Mouse (Mus musculus): Measurements from ENCODE around the gene Gm45837. TPM values are rescaled to one million over a fixed set of nuclear protein-coding genes. Genes with fewer than 3 reads are reported as not detected.

The Gm45837 gene
- polyA plus RNA-seq, 1 experiment from 2014 or later: not detected

- H3K36me3 ChIP-seq (ENCODE audit: control insufficient read depth, insufficient read depth, low read length): no peaks in the 10 kb centered on the region
- no peak for ATAC-seq (ENCODE audit: low FRiP score, low TSS enrichment)
- no peak overlapping the region for H3K4me3 ChIP-seq (replicated peaks; ENCODE audit: low read depth, low read length)
- no peak for DNase-seq
- no peaks in the 10 kb centered on the region for H3K9me3 ChIP-seq (ENCODE audit: control insufficient read depth, low read length)
- H3K9ac ChIP-seq (replicated peaks; ENCODE audit: low read length): no peak overlapping the region
- H3K4me1 ChIP-seq (ENCODE audit: control insufficient read depth, insufficient read depth, low read length): no peaks in the 10 kb centered on the region
- H3K27me3 ChIP-seq (ENCODE audit: control insufficient read depth, insufficient read depth, low read length): no peaks in the 10 kb centered on the region
- 78% methylated on average over 4 of the region's 4 CpGs for WGBS
- H3K4me2 ChIP-seq (ENCODE audit: low read length): no peak overlapping the region
- H3K27ac ChIP-seq (replicated peaks; ENCODE audit: low read depth, low read length): no peak overlapping the region
Observed at GRCm38 (mm10) chr7:101479841-101480240, 69.2 kb downstream of the Gm45837 start.

- H3K36me3 ChIP-seq (ENCODE audit: control insufficient read depth, insufficient read depth, low read length): no peaks in the 10 kb centered on the region
- H3K9me3 ChIP-seq (ENCODE audit: control insufficient read depth, low read length): no peaks in the 10 kb centered on the region
- H3K27me3 ChIP-seq (ENCODE audit: control insufficient read depth, insufficient read depth, low read length): no peaks in the 10 kb centered on the region
- no peak for DNase-seq
- H3K9ac ChIP-seq (replicated peaks; ENCODE audit: low read length): no peak overlapping the region
- no peak overlapping the region for H3K4me2 ChIP-seq (ENCODE audit: low read length)
- 43% methylated on average over 6 of the region's 6 CpGs for WGBS
- no peaks in the 10 kb centered on the region for H3K4me1 ChIP-seq (ENCODE audit: control insufficient read depth, insufficient read depth, low read length)
- H3K4me3 ChIP-seq (replicated peaks; ENCODE audit: low read depth, low read length): no peak overlapping the region
- H3K27ac ChIP-seq (replicated peaks; ENCODE audit: low read depth, low read length): no peak overlapping the region
- no peak for ATAC-seq (ENCODE audit: low FRiP score, low TSS enrichment)
Observed at GRCm38 (mm10) chr7:101480671-101481070, 70.0 kb downstream of the Gm45837 start.

GRCm38 (mm10) chr7:101481872-101482498 lies 71.3 kb downstream of the Gm45837 start:
- no peak overlapping the region for H3K9ac ChIP-seq (replicated peaks; ENCODE audit: low read length)
- no peaks in the 10 kb centered on the region for H3K4me1 ChIP-seq (ENCODE audit: control insufficient read depth, insufficient read depth, low read length)
- no peaks in the 10 kb centered on the region for H3K27me3 ChIP-seq (ENCODE audit: control insufficient read depth, insufficient read depth, low read length)
- no peak overlapping the region for H3K4me3 ChIP-seq (replicated peaks; ENCODE audit: low read depth, low read length)
- H3K4me2 ChIP-seq (ENCODE audit: low read length): no peak overlapping the region
- no peak overlapping the region for H3K27ac ChIP-seq (replicated peaks; ENCODE audit: low read depth, low read length)
- no peak for DNase-seq
- H3K36me3 ChIP-seq (ENCODE audit: control insufficient read depth, insufficient read depth, low read length): no peaks in the 10 kb centered on the region
- no peaks in the 10 kb centered on the region for H3K9me3 ChIP-seq (ENCODE audit: control insufficient read depth, low read length)
- ATAC-seq (ENCODE audit: low FRiP score, low TSS enrichment): no peak
- 74% methylated on average over 8 of the region's 8 CpGs for WGBS

- ATAC-seq (ENCODE audit: low FRiP score, low TSS enrichment): peak; percentile 40; the same call in 1 of the 2 replicates
- peak; percentile 34 for DNase-seq
Observed at GRCm38 (mm10) chr7:101482499-101483081, 71.9 kb downstream of the Gm45837 start.

GRCm38 (mm10) chr7:101483498-101484115 lies 72.9 kb downstream of the Gm45837 start:
- 79% methylated on average over 9 of the region's 9 CpGs for WGBS
- no peak overlapping the region for H3K27ac ChIP-seq (replicated peaks; ENCODE audit: low read depth, low read length)
- no peak overlapping the region for H3K4me3 ChIP-seq (replicated peaks; ENCODE audit: low read depth, low read length)
- H3K36me3 ChIP-seq (ENCODE audit: control insufficient read depth, insufficient read depth, low read length): no peaks in the 10 kb centered on the region
- no peak overlapping the region for H3K9ac ChIP-seq (replicated peaks; ENCODE audit: low read length)
- H3K4me1 ChIP-seq (ENCODE audit: control insufficient read depth, insufficient read depth, low read length): no peaks in the 10 kb centered on the region
- H3K4me2 ChIP-seq (ENCODE audit: low read length): no peak overlapping the region
- ATAC-seq (ENCODE audit: low FRiP score, low TSS enrichment): no peak
- H3K9me3 ChIP-seq (ENCODE audit: control insufficient read depth, low read length): no peaks in the 10 kb centered on the region
- DNase-seq: no peak
- no peaks in the 10 kb centered on the region for H3K27me3 ChIP-seq (ENCODE audit: control insufficient read depth, insufficient read depth, low read length)

More at GRCm38 (mm10) chr7:101482499-101483081, 71.9 kb downstream of the Gm45837 start:
- 75% methylated on average over 9 of the region's 9 CpGs for WGBS
- no peak overlapping the region for H3K9ac ChIP-seq (replicated peaks; ENCODE audit: low read length)
- H3K27me3 ChIP-seq (ENCODE audit: control insufficient read depth, insufficient read depth, low read length): no peaks in the 10 kb centered on the region
- H3K4me1 ChIP-seq (ENCODE audit: control insufficient read depth, insufficient read depth, low read length): no peaks in the 10 kb centered on the region
- no peaks in the 10 kb centered on the region for H3K36me3 ChIP-seq (ENCODE audit: control insufficient read depth, insufficient read depth, low read length)
- H3K27ac ChIP-seq (replicated peaks; ENCODE audit: low read depth, low read length): no peak overlapping the region
- no peak overlapping the region for H3K4me2 ChIP-seq (ENCODE audit: low read length)
- no peaks in the 10 kb centered on the region for H3K9me3 ChIP-seq (ENCODE audit: control insufficient read depth, low read length)
- H3K4me3 ChIP-seq (replicated peaks; ENCODE audit: low read depth, low read length): no peak overlapping the region

- no peak overlapping the region for H3K27ac ChIP-seq (replicated peaks; ENCODE audit: low read depth, low read length)
- H3K4me1 ChIP-seq (ENCODE audit: control insufficient read depth, insufficient read depth, low read length): no peaks in the 10 kb centered on the region
- no peak overlapping the region for H3K9ac ChIP-seq (replicated peaks; ENCODE audit: low read length)
- no peak overlapping the region for H3K4me3 ChIP-seq (replicated peaks; ENCODE audit: low read depth, low read length)
- H3K27me3 ChIP-seq (ENCODE audit: control insufficient read depth, insufficient read depth, low read length): no peaks in the 10 kb centered on the region
- WGBS: 78% methylated on average over 5 of the region's 5 CpGs
- no peak overlapping the region for H3K4me2 ChIP-seq (ENCODE audit: low read length)
- no peaks in the 10 kb centered on the region for H3K36me3 ChIP-seq (ENCODE audit: control insufficient read depth, insufficient read depth, low read length)
- no peak for DNase-seq
- no peak for ATAC-seq (ENCODE audit: low FRiP score, low TSS enrichment)
- H3K9me3 ChIP-seq (ENCODE audit: control insufficient read depth, low read length): no peaks in the 10 kb centered on the region
Observed at GRCm38 (mm10) chr7:101487102-101487501, 76.4 kb downstream of the Gm45837 start.

- no peak for ATAC-seq (ENCODE audit: low FRiP score, low TSS enrichment)
Observed at GRCm38 (mm10) chr7:101490952-101491351, 80.3 kb downstream of the Gm45837 start.

GRCm38 (mm10) chr7:101498385-101498784 lies 87.7 kb downstream of the Gm45837 start:
- 79% methylated on average over 3 of the region's 3 CpGs for WGBS
- no peak for ATAC-seq (ENCODE audit: low FRiP score, low TSS enrichment)

More at GRCm38 (mm10) chr7:101490952-101491351, 80.3 kb downstream of the Gm45837 start:
- no peak overlapping the region for H3K4me2 ChIP-seq (ENCODE audit: low read length)
- no peaks in the 10 kb centered on the region for H3K36me3 ChIP-seq (ENCODE audit: control insufficient read depth, insufficient read depth, low read length)
- H3K4me1 ChIP-seq (ENCODE audit: control insufficient read depth, insufficient read depth, low read length): no peaks in the 10 kb centered on the region
- no peaks in the 10 kb centered on the region for H3K27me3 ChIP-seq (ENCODE audit: control insufficient read depth, insufficient read depth, low read length)
- DNase-seq: no peak
- no peaks in the 10 kb centered on the region for H3K9me3 ChIP-seq (ENCODE audit: control insufficient read depth, low read length)
- no peak overlapping the region for H3K4me3 ChIP-seq (replicated peaks; ENCODE audit: low read depth, low read length)
- no peak overlapping the region for H3K9ac ChIP-seq (replicated peaks; ENCODE audit: low read length)
- 54% methylated on average over 4 of the region's 4 CpGs for WGBS
- H3K27ac ChIP-seq (replicated peaks; ENCODE audit: low read depth, low read length): no peak overlapping the region

More at GRCm38 (mm10) chr7:101498385-101498784, 87.7 kb downstream of the Gm45837 start:
- no peak overlapping the region for H3K9ac ChIP-seq (replicated peaks; ENCODE audit: low read length)
- no peak overlapping the region for H3K4me2 ChIP-seq (ENCODE audit: low read length)
- no peak overlapping the region for H3K27ac ChIP-seq (replicated peaks; ENCODE audit: low read depth, low read length)
- H3K4me1 ChIP-seq (ENCODE audit: control insufficient read depth, insufficient read depth, low read length): no peaks in the 10 kb centered on the region; the same call in 1 of the 2 replicates
- DNase-seq: no peak
- H3K4me3 ChIP-seq (replicated peaks; ENCODE audit: low read depth, low read length): no peak overlapping the region
- no peaks in the 10 kb centered on the region for H3K9me3 ChIP-seq (ENCODE audit: control insufficient read depth, low read length)
- H3K36me3 ChIP-seq (ENCODE audit: control insufficient read depth, insufficient read depth, low read length): no peaks in the 10 kb centered on the region
- H3K27me3 ChIP-seq (ENCODE audit: control insufficient read depth, insufficient read depth, low read length): no peaks in the 10 kb centered on the region
